Mouse (Mus musculus): Measurements from ENCODE around the gene Pepd. TPM values are rescaled to one million over a fixed set of nuclear protein-coding genes. Genes with fewer than 3 reads are reported as not detected.

Gene Pepd
- total RNA-seq, 1 experiment: 53.9 TPM

DNA sequence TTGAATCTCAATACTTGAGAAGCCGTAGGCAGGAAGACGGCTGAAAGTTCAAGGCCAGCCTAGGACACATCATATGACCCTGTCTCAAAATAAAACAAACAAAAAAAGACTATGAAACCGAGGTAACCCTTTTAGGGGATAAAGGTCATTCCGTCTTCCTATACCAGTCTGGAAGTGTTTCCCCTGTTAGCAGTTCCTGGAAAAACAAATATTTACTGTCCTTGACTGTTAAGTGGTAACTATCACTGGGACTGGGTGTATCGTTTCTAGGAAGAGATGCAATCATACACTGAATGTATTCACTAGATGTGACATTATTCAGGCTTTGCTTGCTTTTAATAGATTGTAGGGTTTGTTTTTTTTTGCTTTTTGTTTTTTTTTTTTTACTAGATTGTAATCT, 178.4 kb downstream of the Pepd start:
- in situ Hi-C loops (cut with MboI; ENCODE audit: low sequenced_read_pairs in 2 of 2, unreplicated experiment in 2 of 2): no loop called here
- no peaks in the 10 kb centered on the region; a peak in 1 of 4 replicates for H3K4me1 ChIP-seq (ENCODE audit: control insufficient read depth in 2 of 2, insufficient read depth in 2 of 2, low read length in 2 of 2, poor library complexity in 1 of 2)
- no peak for TF ChIP-seq ZNF384 (IDR thresholded peaks at IDR 0.05; ENCODE audit: low read depth, low read length)
- TF ChIP-seq ZC3H11A (IDR thresholded peaks at IDR 0.05; ENCODE audit: borderline replicate concordance, low read depth, low read length): no peak
- no peak for TF ChIP-seq HCFC1 (IDR thresholded peaks at IDR 0.05; ENCODE audit: borderline replicate concordance, insufficient read depth, low read length)
- no peak for TF ChIP-seq MAFK (IDR thresholded peaks at IDR 0.05; ENCODE audit: insufficient read depth, low read depth, low read length)
- no peak for TF ChIP-seq CHD2 (IDR thresholded peaks at IDR 0.05; ENCODE audit: low read depth, low read length)
- no peak overlapping the region for H3K27ac ChIP-seq (ENCODE audit: insufficient read depth, low read depth, low read length, poor library complexity, severe bottlenecking)
- H3K36me3 ChIP-seq (ENCODE audit: control insufficient read depth, insufficient read depth, low read length, poor library complexity, severe bottlenecking): no peaks in the 10 kb centered on the region
- DNase-seq (ENCODE audit: low read depth, low spot score): no peak
- no peak overlapping the region for H3K4me3 ChIP-seq (ENCODE audit: insufficient read depth in 1 of 2, low read depth in 1 of 2, low read length in 2 of 2, poor library complexity in 1 of 2, severe bottlenecking in 1 of 2)
- no peaks in the 10 kb centered on the region for H3K9me3 ChIP-seq (ENCODE audit: control insufficient read depth, insufficient read depth, low read depth, low read length)
- H3K9ac ChIP-seq (ENCODE audit: insufficient read depth, low read depth, low read length, poor library complexity, severe bottlenecking): no peak overlapping the region

Other genes starting within 250 kb of the Pepd start
- gene Chst8, start 99.7 kb upstream of the Pepd start, total RNA-seq (2012; rRNA removed): 2.7 and 3.5 TPM in 2 replicates
- 12.8 and 14.0 TPM in 2 replicates for gene Cebpg, start 144.2 kb downstream of the Pepd start, total RNA-seq (2012; rRNA removed)
- gene Cebpa, start 206.9 kb downstream of the Pepd start, total RNA-seq (2012; rRNA removed): 2.0 and 2.5 TPM in 2 replicates

Data from ES-E14 (cell line).